Mouse (Mus musculus) adrenal gland, postnatal 14 days (tissue): ENCODE results near the gene Cdhr2. TPM values are rescaled to one million over a fixed set of nuclear protein-coding genes. Genes with fewer than 3 reads are reported as not detected.

Source experiments
- DNase-seq: peaks from one replicate; pipeline ENCODE4 v3.0.0; 2021; ENCODE audit warnings: mixed read lengths
- total RNA-seq: library from RNA; stranded (reverse); gene quantifications from 2 replicates; pipeline ENCODE4 v1.2.3, GENCODE M21; 2021

Cdhr2 gene
- total RNA-seq, 1 experiment from 2014 or later, result 0.22 TPM

DNA sequence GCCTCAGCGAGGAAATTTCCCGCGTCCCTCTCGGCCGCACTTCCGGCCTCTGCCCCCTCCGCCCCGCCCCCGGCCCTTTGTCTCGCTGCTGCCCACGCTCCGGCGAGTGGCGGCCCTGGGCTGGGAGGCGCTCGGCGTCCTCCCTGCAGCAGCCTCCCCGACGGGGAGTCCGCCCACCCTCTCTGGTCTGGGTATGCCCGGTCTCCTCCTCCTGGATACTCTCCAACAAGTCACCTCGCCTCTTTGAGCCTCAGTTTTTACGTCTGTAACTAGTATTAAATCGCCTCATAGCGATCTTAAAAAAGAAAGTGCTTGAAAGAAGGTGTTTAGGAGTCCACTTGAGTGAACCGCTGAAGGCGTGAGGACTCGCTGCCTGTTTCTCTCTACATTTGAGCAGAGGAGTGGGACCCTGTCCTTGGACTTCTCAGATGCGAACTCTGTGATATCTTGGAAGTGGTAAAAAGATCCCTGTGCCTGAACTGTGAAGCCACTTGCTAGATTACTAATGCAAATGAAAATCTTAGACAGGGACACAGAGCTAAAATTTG, 48.7 kb downstream of the Cdhr2 start, which contains the start of gene Gprin1:
Gprin1 (minus strand) TSS at position 11 of the 548 bp plus-strand sequence.
- DNase-seq, result peak; percentile 28

DNA sequence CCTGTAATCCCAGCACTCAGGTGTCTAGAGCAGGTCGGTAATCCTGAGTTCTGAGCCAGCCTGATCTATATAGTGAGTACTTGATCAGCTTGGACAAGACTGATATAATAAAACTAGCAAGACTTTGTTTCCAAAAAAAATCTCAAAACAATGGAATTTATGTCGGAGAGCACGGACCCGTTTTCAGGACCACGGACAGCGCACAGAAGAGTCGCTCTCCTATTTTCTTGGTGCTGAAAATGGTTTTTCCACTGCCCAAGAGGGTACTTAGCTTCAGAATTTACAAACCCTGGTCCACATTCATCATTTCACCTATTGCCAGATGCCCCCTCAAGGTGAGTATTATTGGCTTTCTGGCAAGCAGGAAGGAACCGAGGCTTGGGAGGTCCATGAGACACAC, 49.4 kb downstream of the Cdhr2 start:
- peak; percentile 68 for DNase-seq

DNA sequence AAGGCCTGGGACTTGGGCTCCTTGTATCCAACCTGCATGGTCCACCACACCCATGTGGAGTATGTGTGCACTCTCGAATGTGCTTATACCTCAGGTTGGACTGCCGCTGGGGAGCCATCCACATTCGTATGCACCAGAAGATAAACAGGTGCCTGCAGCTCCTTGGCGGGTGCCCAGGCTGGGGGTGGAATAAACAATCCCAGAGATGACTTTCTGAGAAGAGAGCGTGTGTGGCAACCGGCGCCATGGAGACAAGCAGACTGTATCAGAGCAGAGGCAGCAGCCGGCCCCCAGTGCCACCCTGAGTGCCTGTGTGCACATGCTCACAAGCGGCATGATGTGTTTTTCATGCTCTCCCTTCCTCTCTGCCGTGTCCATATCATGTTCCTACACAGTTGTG, 51.4 kb downstream of the Cdhr2 start:
- peak; percentile 42 for DNase-seq

GRCm38 (mm10) chr13:54753733-54754132, 52.5 kb downstream of the Cdhr2 start:
- no peak for DNase-seq

GRCm38 (mm10) chr13:54754169-54755080, 53.2 kb downstream of the Cdhr2 start:
- DNase-seq, result peak; percentile 39

- DNase-seq, result no peak
Measured at GRCm38 (mm10) chr13:54755201-54755830, 54.1 kb downstream of the Cdhr2 start.

DNA sequence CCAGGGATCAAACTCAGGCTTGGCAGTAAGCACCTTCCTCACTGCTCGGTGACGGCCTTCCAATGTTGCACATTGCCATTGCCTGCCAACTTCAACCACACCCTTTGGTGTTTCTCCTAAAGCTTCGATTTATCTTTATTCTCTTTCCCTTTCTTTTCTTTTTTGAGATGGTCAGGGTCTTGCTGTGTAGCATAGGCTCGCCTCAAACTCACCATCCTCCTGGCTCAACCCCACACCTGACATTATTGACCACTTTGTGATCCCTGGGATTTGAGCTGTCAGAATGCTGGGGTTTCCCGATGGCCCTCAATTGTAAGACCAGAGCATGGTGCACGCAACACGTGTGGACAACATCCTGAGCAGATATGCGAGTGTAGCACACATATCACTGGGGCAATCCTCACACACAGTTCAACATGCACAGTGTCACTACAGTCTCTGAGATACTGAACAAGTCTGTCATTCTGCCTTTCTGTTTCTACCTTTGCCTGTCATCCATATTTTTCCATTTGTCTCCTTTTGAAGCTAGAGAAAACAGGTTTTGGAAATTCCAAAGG, 55.0 kb downstream of the Cdhr2 start:
- DNase-seq, result no peak

DNA sequence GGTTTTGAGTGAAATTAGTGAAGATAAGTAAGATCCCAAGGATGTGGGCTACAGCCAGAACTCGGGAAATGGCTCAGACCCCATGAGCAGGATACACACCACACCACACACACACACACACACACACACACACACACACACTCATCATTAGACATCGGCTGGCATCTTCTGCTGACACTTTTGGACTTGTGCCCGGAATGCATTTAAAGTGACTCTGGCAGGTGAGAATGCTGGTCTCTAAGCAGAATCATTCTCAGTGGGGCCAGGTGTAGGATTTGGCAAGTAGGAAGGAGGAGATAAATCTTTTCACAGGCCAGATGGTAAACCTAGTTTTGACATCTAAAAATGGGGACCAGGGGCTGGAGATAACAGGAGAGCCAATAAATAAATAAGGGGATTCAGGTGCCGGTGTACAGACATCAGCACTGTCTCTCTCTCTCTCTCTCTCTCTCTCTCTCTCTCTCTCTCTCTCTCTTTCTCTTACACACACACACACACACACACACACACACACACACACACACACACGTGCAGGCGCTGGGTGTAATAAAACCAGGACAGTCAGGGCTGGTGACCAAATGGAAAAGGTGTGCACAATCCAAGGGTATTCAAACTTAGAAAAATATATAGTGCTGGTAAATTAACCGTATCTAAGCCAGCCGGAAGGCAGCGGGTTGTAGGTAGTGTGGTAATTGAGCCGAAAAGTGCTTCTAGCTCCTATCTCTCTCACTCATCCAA, 56.0 kb downstream of the Cdhr2 start:
- no peak for DNase-seq

- DNase-seq, result peak; percentile 92
Measured at GRCm38 (mm10) chr13:54758045-54758755, 56.9 kb downstream of the Cdhr2 start.

DNA sequence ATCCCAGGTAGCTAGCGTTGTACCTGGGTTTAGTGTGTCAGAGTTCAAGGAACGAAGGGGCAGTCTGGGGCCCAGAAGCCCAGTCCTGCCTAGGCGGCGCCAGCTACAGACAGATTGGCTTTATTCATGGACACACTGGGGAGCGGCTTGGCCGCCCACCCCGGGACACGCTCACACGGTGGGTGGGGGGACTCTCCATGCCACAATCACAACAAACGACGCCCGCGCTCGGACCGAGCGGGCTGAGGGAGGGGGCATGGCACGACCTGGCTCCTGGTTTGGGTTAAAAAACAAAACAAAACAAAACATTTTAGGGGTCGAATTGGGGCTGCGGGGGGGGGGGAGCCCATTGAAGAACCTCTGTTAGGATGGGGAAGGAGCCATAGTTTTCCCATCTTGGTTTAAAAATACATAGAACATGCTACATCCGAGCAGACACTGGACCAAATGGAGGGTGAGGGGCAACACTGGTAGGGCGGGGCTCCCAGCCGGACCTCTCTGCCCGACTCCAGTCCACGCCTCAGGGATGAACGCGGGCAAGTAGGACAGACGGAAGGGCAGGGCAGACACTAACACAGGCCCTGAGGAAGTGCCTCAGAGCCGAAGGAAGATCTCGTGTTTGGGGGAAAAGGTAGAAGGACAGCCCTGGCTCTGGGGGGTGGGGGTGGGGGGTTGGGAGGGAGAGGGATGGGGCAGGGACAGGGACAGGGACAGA, 57.7 kb downstream of the Cdhr2 start:
- DNase-seq, result no peak

DNA sequence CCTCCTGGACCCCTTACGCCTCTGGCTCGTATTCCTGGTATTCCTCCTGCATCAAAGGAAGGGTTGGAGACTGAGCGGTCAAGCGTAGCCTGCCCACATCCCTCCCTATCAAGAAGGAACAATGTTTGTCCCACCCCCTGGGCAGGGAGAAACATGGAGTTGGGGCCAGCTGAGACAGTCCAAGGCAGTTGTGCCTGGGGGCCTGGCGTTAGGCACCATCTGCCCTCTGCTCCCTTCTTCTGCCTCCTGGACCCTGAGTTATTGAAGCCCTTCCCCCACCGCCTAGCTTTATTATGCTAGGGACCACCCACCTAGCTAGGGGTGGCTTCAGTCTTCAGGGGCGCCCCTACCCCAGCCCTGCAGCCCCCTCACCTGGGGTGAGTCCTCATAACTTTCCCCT, 58.2 kb downstream of the Cdhr2 start:
- DNase-seq, result no peak

DNA sequence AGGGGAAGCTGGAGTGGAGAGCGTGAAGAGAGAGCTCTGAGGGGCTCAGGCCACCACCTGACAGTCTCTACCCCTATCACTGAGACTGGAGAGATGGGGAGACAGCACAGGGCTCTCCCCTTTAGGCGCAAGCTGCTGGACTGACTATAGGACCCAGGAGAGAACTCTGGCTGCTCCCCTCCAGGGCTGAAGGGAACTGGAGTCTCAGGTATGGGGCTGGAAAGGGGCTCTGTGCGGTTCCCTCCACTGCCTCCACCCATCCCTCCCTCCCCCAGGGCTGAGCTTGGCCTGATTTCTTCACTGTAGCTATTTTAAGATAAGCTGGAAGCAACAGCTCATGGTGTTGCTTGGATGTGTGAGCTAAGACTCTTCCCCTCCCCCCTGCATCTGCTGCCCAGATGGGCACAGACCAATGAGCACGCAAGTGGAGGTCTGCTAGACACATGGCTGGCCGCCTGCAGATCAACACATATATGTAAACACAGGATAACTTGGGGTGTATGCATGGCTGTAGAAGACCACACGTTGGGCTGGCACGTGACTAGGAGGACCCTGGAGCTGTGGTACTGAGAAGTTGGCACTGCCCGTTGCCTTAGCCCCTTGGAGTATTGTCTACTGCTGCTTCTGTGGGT, 59.0 kb downstream of the Cdhr2 start:
- DNase-seq, result no peak

GRCm38 (mm10) chr13:54760906-54761305, 59.6 kb downstream of the Cdhr2 start:
- no peak for DNase-seq

DNA sequence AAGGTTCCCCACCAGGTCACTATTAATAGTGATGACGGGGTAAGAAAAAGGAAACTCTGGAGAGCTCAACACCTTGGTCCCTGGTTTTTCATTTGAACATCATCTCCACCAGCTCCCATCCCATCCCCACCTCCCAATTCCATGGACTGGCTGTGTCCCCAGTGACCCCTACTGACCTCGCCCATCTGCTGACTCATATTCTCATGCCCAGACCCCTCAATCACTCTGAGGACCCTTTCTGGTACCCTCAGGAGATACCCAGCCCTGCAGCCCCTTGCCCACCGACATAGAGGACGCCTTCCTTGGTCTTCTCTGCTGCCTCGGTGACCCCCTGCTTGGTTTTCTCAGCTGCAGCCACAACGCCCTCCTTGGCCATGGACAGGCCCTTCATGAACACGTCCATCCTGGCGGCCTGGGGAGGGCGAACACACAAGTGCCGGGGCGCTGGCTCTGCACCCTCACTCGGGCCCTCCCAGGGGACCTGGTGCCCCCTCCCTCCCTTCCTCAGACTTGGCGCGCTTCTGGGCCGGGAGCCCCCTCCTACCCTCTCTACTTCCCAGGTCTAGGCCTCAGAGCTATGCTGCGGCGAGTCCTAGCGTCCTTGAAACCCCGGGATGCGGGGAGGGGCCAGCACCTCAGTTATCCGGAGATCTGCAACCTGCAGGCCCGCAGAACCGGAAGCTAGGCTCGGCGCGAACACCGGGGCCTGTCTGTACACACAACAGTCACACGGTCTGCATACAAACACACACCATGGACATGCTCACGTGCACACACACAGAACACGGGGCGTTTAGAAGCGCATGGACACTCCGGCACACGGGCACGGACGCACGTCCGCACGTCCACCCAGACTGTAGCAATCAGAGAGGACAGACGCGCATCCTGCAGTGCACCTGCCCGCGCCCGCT, 64.3 kb downstream of the Cdhr2 start:
- DNase-seq, result no peak

- peak; percentile 85 for DNase-seq
Measured at GRCm38 (mm10) chr13:54766192-54766768, 65.0 kb downstream of the Cdhr2 start, which contains the start of gene Sncb. Gene Sncb (minus strand): TSS chr13:54766595.

GRCm38 (mm10) chr13:54767012-54767411, 65.8 kb downstream of the Cdhr2 start:
- no peak for DNase-seq

DNA sequence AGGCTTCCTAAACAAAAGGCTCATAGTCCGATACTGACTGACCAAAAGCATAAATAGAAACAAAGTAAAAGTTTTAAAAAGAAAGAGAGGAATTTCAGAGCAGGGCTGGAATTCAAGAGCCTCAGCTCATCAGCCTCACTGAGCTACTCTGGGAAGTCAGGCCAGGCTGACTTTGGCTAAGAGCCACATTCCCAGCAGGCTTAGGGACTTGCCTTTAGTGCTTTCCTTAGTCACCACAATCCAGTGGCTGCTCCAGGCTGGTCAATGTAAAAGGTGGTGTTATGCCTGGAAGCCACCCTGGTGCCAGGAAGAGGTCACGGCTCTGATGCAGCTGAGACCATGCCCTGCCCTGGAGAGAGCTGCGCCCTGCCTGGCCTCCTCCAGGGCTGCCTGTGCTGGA, 79.3 kb downstream of the Cdhr2 start:
- peak; percentile 62 for DNase-seq

GRCm38 (mm10) chr13:54781086-54781485, 79.8 kb downstream of the Cdhr2 start:
- no peak for DNase-seq

DNA sequence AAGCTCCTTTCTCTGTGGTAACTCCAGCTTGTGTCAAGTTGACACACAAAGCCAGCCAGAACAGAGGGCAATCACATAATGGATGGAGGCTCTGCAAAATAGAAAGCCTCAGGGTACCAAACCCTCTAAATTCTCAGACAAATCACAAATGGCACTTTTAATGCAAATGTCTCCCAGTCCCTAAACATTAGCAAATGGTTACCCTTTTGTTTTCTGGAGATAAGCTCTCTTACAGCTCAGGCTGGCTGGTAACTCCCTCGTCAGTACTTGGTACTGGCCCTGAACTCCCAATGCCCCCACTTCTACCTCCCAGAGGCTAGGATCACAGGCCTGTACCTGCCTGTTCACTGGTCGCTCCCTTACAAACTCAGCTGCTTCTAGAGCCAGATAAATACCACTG, 82.0 kb downstream of the Cdhr2 start:
- DNase-seq, result no peak
